Mouse (Mus musculus) liver, postnatal 0 days (tissue): ENCODE measurements around the gene Tpcn1. TPM values are rescaled to one million over a fixed set of nuclear protein-coding genes. Genes with fewer than 3 reads are reported as not detected.
A peak's percentile ranks its signal among the peaks of the same experiment; 100 is the strongest.

ENCODE experiments used
- ATAC-seq: fragments of 200-750 bp; cut with Nextera tagmentation; 2 replicates; pipeline ENCODE4 v1.8.0; 2017; ENCODE audit warnings: mild to moderate bottlenecking, moderate library complexity
- DNase-seq: peaks from one replicate; pipeline ENCODE4 v3.0.0-alpha.2; 2016
- H3K27ac ChIP-seq: fragments of 300-500 bp; sonication (generic); 2 replicates; pipeline ENCODE4 v1.5.1; 2014; ENCODE audit warnings: antibody characterized with exemption, moderate library complexity, mild to moderate bottlenecking, low read depth
- H3K27me3 ChIP-seq: fragments of 300-500 bp; sonication (generic); 2 replicates; pipeline ENCODE4 v1.6.1; 2014; ENCODE audit warnings: low read length, control low read depth, mixed read lengths; ENCODE audit not compliant: insufficient read depth
- H3K36me3 ChIP-seq: fragments of 300-500 bp; sonication (generic); replicated peaks from 2 replicates; pipeline ENCODE4 v1.6.1; 2014; ENCODE audit warnings: mild to moderate bottlenecking, control low read depth, low read length, moderate library complexity, mixed read lengths; ENCODE audit not compliant: insufficient read depth
- H3K4me1 ChIP-seq: fragments of 300-500 bp; sonication (generic); 2 replicates; pipeline ENCODE4 v1.6.1; 2014; ENCODE audit warnings: antibody characterized with exemption, mild to moderate bottlenecking, control low read depth; ENCODE audit not compliant: insufficient read depth
- H3K4me2 ChIP-seq: fragments of 300-500 bp; sonication (generic); 2 replicates; pipeline ENCODE4 v1.6.1; 2014; ENCODE audit warnings: low read depth, mild to moderate bottlenecking, low read length, moderate library complexity, mixed read lengths
- H3K4me3 ChIP-seq: fragments of 300-500 bp; sonication (generic); 2 replicates; pipeline ENCODE4 v1.5.1; 2014; ENCODE audit warnings: low read depth, low read length
- H3K9ac ChIP-seq: fragments of 300-500 bp; sonication (generic); replicated peaks from 2 replicates; pipeline ENCODE4 v1.6.1; 2014; ENCODE audit warnings: mild to moderate bottlenecking, moderate library complexity
- H3K9me3 ChIP-seq: fragments of 300-500 bp; sonication (generic); 2 replicates; pipeline ENCODE4 v1.6.1; 2016; ENCODE audit warnings: mild to moderate bottlenecking, control low read depth, low read length, mixed read lengths
- CTCF ChIP-seq: sonication (generic); IDR thresholded peaks from 2 replicates; pipeline ENCODE4 v1.5.1; 2016; ENCODE audit warnings: antibody characterized with exemption, low read depth
- EP300 ChIP-seq: IDR thresholded peaks from 2 replicates; pipeline ENCODE4 v1.6.1; 2016; ENCODE audit warnings: antibody characterized with exemption, low read depth, mild to moderate bottlenecking
- WGBS: fragments of 180-500 bp; shearing (Covaris S2); extraction: QIAGEN DNeasy Blood & Tissue Kit; methylation state at CpG from one replicate; pipeline ENCODE4 v1.1.7; 2014; ENCODE audit not compliant: insufficient replicate concordance; 5-methylcytosine and 5-hydroxymethylcytosine counted together
- polyA plus RNA-seq: library from polyadenylated mRNA; unstranded; fragments of >200 nt; fragmentation: Nextera tagmentation; extraction: Ambion mirVana; gene quantifications from 2 replicates; pipeline ENCODE4 v1.2.1, GENCODE M21; 2015

Gene Tpcn1
- polyA plus RNA-seq, 1 experiment from 2014 or later, result 18.6 TPM

GRCm38 (mm10) chr5:120495703-120496226, 92.7 kb downstream of the Tpcn1 start:
- H3K27me3 ChIP-seq, result no peaks in the 10 kb centered on the region

GRCm38 (mm10) chr5:120495064-120495702, 93.3 kb downstream of the Tpcn1 start:
- no peaks in the 10 kb centered on the region for H3K9me3 ChIP-seq
- no peaks in the 10 kb centered on the region for H3K27me3 ChIP-seq
- no peak for DNase-seq
- H3K4me1 ChIP-seq, result 0 out of 2 replicates have a peak, but pooled peaks cover 2% of the 10 kb centered on the region
- H3K36me3 ChIP-seq, result peaks cover 15% of the 10 kb centered on the region
- WGBS, result 72% methylated on average over 10 of the region's 10 CpGs
- TF ChIP-seq EP300, result no peak
- no peak for TF ChIP-seq CTCF
- no peak overlapping the region for H3K4me3 ChIP-seq
- no peak overlapping the region for H3K27ac ChIP-seq
- H3K4me2 ChIP-seq, result no peak overlapping the region
- ATAC-seq, result no peak
- H3K9ac ChIP-seq, result no peak overlapping the region

More at GRCm38 (mm10) chr5:120495703-120496226, 92.7 kb downstream of the Tpcn1 start:
- Histone ChIP-seq H3K9ac (no peak overlapping the region), H3K4me3 (no peak overlapping the region), H3K9me3 (no peaks in the 10 kb centered on the region), H3K36me3 (peaks cover 15% of the 10 kb centered on the region), H3K27ac (no peak overlapping the region), H3K4me1 (0 out of 2 replicates have a peak, but pooled peaks cover 2% of the 10 kb centered on the region), H3K4me2 (no peak overlapping the region)
- no peak for DNase-seq
- 80% methylated on average over 13 of the region's 13 CpGs for WGBS
- TF ChIP-seq CTCF, result no peak
- ATAC-seq, result no peak

GRCm38 (mm10) chr5:120493873-120494395, 94.5 kb downstream of the Tpcn1 start:
- Histone ChIP-seq H3K4me2 (no peak overlapping the region), H3K36me3 (peaks cover 15% of the 10 kb centered on the region), H3K4me3 (no peak overlapping the region), H3K4me1 (0 out of 2 replicates have a peak, but pooled peaks cover 2% of the 10 kb centered on the region), H3K9ac (no peak overlapping the region), H3K9me3 (no peaks in the 10 kb centered on the region), H3K27me3 (no peaks in the 10 kb centered on the region), H3K27ac (no peak overlapping the region)
- no peak for DNase-seq
- ATAC-seq, result no peak
- 92% methylated on average over 9 of the region's 9 CpGs for whole genome bisulfite sequencing
- TF ChIP-seq EP300 (no peak), CTCF (no peak)

GRCm38 (mm10) chr5:120493440-120493839, 95.0 kb downstream of the Tpcn1 start:
- H3K9ac ChIP-seq, result no peak overlapping the region
- WGBS, result 83% methylated on average over 6 of the region's 6 CpGs

GRCm38 (mm10) chr5:120492437-120492836, 96.0 kb downstream of the Tpcn1 start:
- DNase-seq, result peak; percentile 58
- Histone ChIP-seq H3K27ac (no peak overlapping the region), H3K36me3 (peaks cover 14% of the 10 kb centered on the region), H3K9me3 (no peaks in the 10 kb centered on the region), H3K4me3 (no peak overlapping the region), H3K4me1 (0 out of 2 replicates have a peak, but pooled peaks cover 2% of the 10 kb centered on the region), H3K27me3 (no peaks in the 10 kb centered on the region), H3K9ac (no peak overlapping the region), H3K4me2 (no peak overlapping the region)
- peak; percentile 58 for TF ChIP-seq CTCF
- no peak for TF ChIP-seq EP300
- WGBS, result 80% methylated on average over 11 of the region's 11 CpGs
- no peak for ATAC-seq

More at GRCm38 (mm10) chr5:120493440-120493839, 95.0 kb downstream of the Tpcn1 start:
- Histone ChIP-seq H3K4me2 (no peak overlapping the region), H3K9me3 (no peaks in the 10 kb centered on the region), H3K36me3 (peaks cover 15% of the 10 kb centered on the region), H3K27ac (no peak overlapping the region), H3K4me3 (no peak overlapping the region), H3K27me3 (no peaks in the 10 kb centered on the region), H3K4me1 (0 out of 2 replicates have a peak, but pooled peaks cover 2% of the 10 kb centered on the region)
- no peak for ATAC-seq
- DNase-seq, result no peak
- no peak for TF ChIP-seq EP300
- TF ChIP-seq CTCF, result no peak

- DNase-seq, result peak; percentile 59
Observed at GRCm38 (mm10) chr5:120490679-120491192, 97.7 kb downstream of the Tpcn1 start.

More at GRCm38 (mm10) chr5:120490679-120491192, 97.7 kb downstream of the Tpcn1 start:
- no peak overlapping the region for H3K4me2 ChIP-seq
- 76% methylated on average over 8 of the region's 8 CpGs for WGBS
- ATAC-seq, result peak; percentile 76
- H3K4me1 ChIP-seq, result 0 out of 2 replicates have a peak, but pooled peaks cover 2% of the 10 kb centered on the region
- H3K27me3 ChIP-seq, result no peaks in the 10 kb centered on the region
- no peaks in the 10 kb centered on the region for H3K9me3 ChIP-seq
- H3K27ac ChIP-seq, result peak overlapping the region; percentile 80
- H3K9ac ChIP-seq, result no peak overlapping the region
- no peak for TF ChIP-seq CTCF
- TF ChIP-seq EP300, result no peak
- H3K36me3 ChIP-seq, result peaks cover 26% of the 10 kb centered on the region
- no peak overlapping the region for H3K4me3 ChIP-seq
